Mouse (Mus musculus) thymus, postnatal 25 days (tissue): ENCODE data around the gene Tbca.

Source experiments
- DNase-seq: peaks from one replicate; pipeline ENCODE4 v3.0.0; 2022

Tbca gene

DNA sequence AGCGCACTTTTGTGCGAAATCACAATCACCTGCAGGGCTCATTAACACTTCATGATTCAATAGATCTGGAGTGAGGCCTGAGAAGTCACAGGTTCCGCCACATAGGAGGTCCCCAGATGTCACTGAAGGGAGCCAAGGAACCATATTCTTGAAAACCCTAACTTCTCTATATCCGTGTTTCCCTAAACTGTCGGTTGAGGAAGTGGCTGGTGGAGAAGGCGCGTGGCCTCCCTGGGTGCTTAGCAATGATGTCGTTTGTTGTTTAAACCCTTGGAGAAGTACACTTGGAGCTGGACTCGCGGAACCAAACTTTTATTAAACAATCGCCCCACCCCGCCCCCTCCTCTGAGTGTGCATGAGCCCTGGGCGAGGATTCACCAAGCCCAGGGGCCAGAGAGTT, 60.6 kb downstream of the Tbca start:
- DNase-seq: no peak

DNA sequence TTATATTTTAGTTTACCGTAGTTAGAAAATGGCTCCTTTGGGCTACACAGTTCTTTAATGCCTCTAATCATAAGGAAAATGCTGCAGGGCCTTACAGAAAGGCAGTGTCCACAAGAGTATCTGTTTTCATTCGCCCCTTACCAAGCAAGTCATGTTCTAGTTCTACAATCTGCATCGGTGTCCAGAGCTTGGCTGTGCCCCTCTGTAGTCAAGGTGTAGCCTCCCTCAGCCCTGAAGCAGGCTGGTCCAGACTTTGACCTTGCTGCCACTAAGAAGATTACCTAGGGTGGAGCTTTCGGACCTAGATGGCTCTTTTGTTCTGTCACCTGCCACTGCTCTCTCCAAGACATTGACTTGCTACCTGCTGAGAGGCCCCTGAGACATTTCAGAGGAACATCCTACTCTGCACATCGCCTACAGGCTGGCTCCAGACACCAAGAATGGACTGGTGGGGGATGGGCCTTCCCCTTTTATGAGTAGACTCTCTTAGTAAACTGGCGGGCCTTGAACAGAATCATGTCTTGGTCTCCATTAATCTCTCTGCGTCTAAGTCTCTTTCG, 69.4 kb downstream of the Tbca start:
- no peak for DNase-seq

DNA sequence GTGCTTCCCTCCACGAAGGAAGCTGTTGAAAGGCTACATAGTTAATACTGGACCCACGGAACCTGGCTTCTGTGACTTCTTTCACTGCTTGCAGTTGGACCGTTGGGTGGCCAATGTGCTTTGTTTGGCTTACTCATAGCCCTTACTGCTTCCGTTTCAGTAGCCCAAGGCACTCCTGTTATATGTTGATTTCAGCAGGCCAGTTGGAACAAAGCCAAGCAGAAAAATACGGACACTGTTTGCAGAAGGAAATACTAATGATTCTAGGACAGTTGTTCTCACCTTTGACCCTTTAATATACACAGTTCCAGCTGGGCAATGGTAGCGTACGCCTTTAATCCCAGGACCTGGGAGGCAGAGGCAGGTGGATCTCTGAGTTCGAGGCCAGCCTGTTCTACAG, 70.5 kb downstream of the Tbca start:
- no peak for DNase-seq

DNA sequence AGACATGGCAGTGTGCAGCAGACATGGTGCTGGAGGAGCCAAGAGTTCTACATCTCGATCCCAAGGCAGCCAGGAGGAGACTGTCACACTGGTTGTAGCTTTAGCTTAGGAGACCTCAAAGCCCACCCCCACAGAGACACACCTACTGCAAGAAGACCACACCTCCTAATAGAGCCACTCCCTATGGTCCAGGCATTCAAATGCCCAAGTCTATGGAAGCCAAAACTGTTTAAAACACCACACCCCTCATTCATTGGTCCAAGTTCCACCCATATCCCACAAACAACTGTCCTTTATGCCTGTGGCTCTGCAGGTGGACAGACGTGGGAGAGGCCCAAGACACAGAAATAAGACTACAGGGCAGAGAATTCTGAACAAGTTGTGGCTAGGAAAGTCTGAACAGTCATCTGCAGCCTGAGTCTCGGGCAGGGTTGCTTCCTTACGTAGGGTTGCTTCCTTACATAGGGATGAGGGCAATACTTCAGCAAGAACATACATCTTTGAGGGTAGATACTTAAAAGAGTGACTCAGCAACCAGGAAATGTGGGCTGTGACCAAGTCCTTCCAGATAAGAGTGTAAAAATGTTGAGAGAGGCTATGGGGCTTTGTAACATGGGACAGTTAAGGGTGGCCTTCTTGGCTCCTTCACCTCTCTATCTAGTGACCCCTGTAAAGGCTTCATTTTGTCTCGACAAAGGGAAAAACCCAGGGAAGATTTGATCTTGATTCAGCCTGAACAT, 74.0 kb downstream of the Tbca start:
- no peak for DNase-seq

DNA sequence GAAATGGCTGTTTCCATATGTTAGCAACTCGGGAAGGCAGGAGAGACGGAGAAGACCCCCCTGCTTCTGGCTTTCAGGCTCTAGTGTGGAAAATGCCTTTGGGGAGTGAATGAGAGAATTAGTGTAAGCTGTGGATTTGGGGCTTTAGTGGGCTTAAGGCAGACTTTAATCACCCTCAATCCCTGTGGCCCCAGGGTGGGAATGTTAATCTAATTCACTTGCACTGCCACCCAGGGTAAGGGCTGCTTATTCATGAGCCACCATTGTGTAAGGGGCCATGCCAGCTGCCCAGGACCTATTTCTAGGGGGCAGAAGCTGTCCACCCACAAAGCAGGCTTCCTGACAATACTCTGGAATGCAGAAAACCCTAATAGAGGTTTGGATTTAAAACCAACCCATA, 78.2 kb downstream of the Tbca start:
- no peak for DNase-seq

DNA sequence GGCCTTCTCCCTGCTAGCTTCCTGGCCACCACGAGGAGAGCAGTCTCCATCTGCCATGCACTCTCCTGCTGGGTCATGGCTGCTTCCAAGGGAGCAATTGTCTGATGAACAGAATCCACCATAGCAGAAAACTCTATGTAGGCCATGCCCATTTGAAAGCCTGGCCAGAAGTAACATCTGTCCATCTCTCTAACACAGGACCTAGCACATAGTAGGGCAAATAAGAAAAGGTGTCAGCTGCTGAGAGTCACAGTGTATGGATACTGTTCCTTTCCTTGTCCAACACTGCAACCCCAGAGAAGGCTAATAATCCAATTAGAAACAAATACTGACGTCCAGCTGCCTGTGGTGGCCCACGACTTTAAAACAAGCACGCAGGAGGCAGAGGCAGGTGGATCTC, 79.1 kb downstream of the Tbca start:
- no peak for DNase-seq

DNA sequence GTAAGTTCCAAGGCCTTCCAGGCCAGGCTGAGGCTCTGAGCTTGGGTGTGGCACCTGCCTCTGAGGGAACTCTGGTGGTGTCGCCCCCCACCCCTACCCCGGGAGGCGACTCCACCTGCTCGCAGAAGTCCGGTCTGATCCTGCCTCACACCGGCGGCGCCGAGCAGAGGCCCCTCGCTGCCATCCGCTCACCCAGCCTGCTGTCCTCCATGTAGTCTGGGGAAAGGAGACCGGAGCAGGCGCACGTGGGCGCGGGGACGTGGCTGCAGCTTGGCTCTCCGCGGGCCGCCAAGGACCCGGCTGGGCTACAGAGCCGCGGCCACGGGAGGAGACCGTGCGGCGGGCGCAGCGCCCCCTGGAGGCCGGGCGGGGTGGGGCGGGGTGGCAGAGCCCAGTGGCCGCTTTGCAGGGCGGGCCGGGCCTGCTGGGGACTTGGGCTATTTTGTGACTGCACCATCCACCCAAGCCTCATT, 79.8 kb downstream of the Tbca start:
- DNase-seq: peak; percentile 30

DNA sequence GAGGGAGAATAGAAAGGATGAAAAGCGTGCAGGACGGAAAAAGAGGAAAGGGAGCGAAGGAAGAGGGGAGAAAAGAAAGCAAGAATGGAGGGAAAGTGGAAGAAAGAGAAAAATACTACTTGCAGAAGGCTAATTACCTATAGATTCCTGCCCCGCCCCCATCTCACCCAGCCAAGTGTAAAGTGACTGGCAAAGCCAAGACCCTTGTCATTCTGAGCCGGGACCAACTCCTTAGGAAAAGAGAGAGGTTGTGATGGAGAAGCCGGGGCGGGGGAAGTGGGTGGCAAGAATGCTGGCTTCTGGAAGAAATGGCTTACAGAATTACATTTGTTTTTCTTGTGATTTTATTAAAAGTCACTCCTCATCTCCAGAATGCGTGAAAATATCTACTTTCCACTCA, 80.8 kb downstream of the Tbca start:
- no peak for DNase-seq

DNA sequence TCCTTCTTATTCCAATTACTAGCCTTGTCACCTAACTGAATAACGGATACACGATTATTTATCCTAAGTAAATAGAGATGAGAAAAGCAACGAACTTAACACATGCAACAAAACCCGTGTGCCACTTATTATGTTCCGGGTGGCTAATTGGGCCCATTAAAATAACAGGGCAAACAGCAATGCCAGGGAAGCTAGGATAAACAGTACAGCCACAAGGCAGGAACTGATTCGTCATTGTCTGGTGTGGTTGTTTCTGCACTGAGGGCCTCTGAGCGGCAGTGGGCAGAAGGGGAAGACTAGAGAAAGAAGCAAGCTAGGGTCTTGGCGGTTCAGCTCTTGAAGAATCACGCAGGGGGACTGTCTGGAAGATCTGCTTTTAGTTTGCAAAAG, 81.4 kb downstream of the Tbca start:
- DNase-seq: no peak

DNA sequence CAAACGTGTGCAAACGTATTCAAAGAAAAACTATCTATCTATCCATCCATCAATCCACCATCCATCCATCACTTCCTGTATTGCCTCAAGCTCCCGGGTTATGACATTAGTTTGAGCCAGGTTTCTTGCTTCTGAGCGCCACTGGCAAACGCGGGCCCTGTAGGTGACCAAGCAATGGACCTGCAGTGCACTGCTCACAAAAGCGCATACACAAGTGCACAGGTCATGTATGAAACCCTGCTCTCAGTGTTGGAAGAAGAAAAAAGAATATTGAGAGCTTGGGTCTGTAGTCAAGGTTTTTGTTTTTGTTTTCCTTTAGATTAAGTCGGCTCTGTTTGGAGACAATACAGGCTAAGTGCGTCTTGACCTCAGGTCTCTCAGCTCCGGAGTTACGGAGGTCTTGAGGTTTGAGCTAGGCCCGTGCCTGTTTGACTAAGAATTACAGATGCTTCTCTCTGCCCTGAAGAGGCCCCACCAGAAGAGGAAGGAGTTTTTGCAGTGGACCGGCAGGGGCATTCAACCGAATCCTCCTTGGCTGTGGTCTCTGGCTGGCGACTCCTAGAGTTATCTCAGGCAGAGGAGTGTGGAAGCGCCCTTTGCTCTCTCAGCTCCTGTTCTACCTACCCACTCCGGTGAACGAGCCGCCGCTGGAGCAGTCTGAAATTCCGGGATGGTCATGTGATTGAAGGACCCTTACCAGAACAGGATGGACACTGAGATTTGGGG, 81.9 kb downstream of the Tbca start:
- DNase-seq: no peak

DNA sequence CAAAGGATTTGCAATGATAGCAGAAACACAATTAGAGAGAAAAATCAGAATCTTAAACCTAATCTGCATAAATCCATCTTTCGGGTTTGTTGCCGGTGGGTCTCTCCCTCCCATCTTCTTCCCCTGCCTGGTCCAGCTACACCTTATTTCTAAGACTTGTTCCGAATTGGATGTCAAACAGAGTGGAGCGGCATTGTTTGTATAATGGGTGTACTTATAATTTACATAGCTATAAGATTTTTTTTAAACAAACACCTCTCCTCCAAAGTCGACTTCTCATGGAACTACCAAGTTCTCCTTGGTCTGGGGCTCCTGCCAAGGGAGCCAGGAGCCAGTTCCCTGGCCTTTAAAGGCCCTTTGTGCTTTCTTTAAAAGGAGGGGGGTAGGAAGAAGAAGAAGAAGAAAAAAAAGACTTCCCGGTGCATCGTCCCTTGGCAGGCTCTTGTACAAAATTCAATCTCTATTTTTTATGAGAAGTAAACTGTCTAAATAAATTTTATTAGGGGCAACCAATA, 83.2 kb downstream of the Tbca start:
- no peak for DNase-seq

DNA sequence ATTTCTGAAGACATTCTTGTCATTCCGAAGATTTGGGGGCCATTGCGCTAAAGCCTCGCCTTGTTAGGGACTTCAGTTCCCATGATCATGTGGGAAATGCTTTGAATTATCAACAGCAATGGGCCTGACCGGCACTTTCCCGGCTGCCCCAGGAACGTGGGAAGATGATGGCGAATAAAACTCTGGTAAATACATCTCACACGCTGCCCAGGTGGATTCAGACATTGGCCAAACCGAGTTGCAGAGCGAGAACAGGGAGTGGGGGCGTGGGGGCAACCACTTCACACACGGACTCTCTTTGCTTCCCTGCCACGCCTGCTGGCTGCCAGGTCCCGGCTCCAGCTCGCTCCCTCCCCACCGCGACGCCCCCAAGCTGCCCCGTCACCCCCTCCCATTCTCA, 83.7 kb downstream of the Tbca start:
- DNase-seq: no peak

DNA sequence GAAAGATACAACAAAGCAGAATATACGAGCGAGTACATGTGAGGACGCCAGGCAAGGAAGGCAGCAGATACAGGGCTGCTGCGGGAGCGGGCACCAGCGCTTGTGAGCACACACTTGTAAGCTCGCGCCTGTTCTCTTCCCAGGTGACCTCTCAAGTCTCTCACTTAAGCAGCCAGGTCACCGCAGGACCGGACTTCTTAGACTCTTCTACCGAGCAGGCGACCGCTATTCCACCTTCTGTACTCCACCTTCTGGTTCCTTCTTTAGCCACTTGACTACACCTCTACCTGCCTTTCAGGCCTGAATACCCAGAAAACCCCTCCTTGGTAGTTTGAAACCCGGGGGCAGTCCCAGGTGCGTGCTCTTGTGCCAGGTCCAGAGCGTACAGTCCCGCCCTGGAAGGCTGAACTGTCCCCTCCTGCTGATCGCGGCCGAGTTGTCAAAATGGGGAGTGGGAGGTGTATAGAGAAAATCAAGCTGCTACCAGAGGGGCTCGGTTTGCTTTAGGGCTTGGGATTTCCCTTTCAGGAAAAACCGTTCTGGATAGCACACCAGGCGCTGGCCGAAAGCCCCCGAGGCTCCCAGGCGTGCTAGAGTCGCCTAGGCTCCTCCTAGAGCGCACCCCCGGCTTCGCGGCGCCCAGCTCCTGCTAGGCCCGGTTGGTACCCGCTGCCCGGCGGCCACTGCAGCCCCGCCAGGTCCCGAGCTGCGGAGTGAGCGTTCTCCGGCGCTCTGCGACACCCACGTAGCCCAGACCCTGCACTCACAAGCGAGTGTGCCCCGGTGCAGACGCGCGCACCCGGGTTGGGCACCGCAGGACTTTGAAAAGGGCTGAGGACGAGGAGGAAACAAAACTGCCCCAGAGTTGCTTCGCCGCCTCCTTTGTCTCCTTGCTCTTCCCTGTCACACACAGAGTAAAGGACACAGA, 84.7 kb downstream of the Tbca start:
- no peak for DNase-seq

DNA sequence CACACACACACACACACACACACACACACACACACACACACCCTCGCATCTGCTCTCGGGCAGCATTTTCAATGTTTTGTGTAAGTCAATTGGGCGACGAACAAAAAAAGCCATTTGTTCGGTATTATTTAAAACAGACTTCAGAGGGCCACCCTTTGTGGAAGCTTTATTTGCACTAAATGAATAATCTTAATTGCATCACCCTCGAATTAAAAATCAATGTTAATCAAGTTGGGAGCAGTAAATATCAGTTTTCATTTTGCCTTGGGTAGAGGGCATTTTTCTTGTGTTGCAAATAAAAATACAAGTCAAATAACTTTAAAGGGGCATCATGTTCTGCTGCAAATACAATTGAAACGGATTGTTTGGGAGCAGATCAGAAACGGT, 85.3 kb downstream of the Tbca start:
- DNase-seq: no peak

DNA sequence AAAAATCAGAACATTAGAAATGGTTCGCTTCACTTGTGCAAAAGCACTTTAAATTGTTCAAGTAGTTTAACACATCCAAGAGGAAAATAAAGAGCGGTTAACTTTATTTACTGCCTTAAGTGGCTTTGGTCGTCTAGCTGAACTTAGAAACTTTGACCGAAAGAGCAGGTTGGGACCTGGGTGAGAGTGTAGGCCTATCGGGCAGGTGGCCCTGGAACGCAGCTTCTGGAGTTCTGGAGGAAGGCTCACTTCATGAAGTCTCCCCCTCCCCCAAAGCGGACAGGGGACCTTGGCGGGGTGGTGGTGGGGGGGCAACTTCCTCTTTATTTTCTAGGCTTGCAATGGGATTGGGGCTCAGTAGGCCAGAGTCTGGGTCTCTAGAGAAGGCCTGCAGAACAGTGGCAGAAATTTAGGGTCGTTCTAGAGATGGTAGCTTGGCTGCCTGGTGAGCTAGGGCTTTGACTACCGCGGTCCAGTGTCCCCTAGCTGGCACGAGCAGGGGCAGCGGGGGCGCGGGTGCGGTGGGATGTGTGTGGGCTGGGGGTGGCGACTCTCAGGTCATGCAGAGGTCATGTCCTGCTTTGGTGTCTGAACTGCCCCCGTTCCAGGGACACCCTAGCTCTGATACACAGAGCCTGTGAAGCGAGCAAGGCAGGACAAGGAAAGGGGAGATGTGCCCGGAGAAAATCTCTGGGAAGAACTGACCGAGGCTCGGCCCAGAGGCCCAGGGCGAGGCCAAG, 86.1 kb downstream of the Tbca start:
- DNase-seq: no peak

DNA sequence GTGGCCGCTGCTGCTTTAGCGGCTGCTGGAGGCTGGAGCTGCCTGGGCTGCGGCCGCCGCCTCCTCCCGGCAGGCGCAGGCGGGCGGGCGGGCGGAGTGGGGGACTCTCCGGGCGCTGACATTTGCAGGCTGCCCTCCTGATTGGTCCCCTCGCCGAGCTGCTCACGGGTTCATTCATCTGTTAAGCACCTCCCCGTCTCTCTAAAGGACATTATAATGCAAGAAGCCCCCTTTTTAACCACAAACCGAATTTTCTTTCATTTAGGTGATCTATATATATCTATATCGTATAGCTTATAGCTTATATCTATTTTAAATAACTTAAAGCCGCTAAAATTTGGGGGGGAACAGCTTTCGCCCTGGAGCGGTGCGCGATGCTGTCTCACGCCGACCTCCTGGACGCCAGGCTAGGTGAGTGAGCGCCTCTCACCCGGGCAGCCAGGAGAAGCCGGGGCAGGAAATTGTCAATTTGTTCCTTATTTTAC, 86.7 kb downstream of the Tbca start, which contains the start of gene Otp:
Gene Otp (plus strand): TSS at position 207 of the 485 bp plus-strand sequence.
- DNase-seq: no peak

DNA sequence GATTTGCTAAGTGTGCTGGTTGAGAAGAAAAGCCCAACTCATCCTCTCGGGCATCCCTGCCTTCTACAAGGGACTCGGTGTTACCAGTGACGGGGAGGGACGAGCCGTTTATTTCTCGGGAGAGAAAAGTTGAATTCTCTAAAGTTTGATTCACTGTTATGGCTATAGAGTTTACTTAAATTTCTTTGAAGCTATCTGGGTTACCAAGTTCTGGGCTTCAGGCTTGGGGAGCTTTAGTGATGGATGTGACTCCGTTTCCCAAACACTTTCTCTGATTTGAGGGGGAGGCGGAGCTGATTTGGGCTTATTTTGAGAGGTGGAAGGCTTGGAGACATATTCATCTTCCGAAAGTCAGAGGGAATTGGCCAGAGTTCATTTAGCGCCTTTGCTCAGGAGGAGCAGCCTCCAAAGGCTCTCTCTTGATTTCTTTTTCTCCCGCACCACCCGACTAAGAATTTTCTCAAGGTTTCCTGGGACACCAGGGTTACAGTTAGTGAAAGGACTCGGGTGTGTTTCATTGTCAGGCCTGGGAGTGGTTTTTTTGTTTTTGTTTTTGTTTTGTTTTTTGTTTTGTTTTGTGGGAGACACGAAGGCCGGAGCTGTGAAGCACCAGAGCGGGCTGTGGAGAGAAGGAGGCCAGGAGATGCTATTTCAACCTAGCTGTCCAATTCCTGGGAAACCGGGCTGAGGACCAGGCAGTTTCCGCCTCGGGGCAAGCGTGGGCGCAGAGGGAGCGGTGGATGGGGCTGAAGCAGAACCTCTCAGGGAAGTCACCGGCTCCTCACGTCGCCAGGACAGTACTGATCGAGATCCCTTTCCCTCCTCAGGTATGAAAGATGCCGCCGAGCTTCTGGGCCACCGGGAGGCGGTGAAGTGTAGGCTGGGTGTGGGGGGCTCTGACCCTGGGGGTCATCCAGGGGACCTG, 87.8 kb downstream of the Tbca start:
- no peak for DNase-seq

DNA sequence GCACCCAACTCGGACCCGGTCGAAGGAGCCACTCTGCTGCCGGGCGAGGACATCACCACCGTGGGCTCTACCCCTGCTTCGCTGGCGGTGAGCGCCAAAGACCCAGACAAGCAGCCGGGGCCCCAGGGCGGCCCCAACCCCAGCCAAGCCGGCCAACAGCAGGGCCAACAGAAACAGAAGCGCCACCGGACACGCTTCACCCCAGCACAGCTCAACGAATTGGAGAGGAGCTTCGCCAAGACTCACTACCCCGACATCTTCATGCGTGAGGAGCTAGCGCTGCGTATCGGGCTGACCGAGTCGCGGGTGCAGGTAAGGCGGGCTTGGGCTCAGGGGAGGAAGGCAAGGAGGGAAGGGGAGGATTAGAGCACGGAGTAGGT, 88.5 kb downstream of the Tbca start:
- no peak for DNase-seq

DNA sequence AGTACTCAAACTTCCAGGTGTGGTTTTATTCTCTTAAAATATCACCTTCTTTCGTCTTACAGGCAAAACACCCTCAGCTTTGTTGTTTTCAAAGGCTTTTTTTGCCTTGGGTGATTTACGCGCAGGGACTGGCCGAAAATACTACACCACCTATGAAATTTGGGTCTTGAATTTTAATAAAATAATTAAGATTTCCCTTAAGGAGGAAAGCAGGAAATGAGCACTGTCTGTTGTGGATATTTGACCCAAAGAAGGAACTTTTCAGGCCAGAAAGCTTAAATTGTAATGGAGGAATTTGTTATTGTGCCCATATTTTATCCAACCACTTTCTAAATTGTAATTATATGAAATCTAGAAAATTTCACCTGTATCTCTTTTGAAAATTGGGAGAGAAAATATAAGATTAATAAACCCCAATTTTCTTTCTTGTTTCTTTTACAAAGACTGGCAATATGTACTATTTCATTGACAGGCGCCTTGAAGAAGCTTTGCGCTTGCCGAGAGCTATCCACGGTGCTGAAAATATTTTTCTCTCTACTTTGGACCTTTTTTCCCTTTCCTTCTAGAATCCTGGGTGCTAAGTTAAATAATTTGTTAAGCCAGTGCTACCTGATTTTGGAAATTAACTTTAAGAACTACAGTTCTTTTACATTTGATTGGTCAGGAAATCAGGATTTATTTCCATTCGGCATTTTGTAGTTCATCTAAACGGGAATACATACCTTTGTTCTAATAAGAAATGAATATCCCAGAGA, 89.5 kb downstream of the Tbca start:
- no peak for DNase-seq

DNA sequence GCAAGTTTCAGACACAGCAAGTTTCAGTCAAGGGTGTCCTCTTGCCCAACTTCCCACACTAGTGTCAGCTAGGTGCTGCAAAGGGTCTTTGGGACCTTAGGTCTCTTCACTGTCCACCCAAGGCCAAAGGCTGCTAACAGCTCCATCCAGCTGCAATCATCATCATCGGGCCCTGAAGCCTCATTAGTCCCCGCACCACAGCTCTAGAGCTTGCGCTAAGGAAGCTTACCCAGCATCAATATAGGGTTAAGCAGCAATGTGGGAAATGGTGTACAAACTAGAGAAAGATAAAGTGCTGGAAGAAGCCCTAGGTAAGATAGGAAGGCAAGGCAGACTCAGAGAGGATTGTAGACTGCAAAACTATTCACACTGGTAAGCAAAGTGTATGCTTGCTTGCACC, 92.5 kb downstream of the Tbca start:
- DNase-seq: no peak
